Mouse (Mus musculus) kidney, adult 2 months (tissue): ENCODE measurements at regions not wholly inside any gene's neighbourhood (a gene's known extent, or its start where the extent isn't known, plus 50 kb on each side); places are given as distances from the start of the nearest gene placed in this dataset.

Experiments used
- CTCF ChIP-seq: fragments of 200-500 bp; conservative IDR thresholded peaks from 2 replicates; pipeline ENCODE4 v1.5.1; 2011; ENCODE audit warnings: low read depth, mild to moderate bottlenecking, control low read depth, low read length, moderate library complexity, mixed read lengths; ENCODE audit not compliant: insufficient read depth, insufficient read length
- POLR2A ChIP-seq: fragments of 200-500 bp; IDR thresholded peaks from one replicate; pipeline ENCODE4 v1.6.1; 2011; ENCODE audit warnings: low read depth, low read length, control low read depth

GRCm38 (mm10) chr3:6228685-6229084 is 391.6 kb downstream of the 1700008P02Rik start:
- TF ChIP-seq POLR2A: no peak
- no peak for TF ChIP-seq CTCF
